Mouse (Mus musculus) limb, embryonic 12.5 days (tissue): ENCODE measurements at regions not wholly inside any gene's neighbourhood (a gene's known extent, or its start where the extent isn't known, plus 50 kb on each side); places are given as distances from the start of the nearest gene placed in this dataset.

Experiments
- ATAC-seq: fragments of 200-750 bp; cut with Nextera tagmentation; 2 replicates; pipeline ENCODE4 v1.8.0; 2017; ENCODE audit warnings: low read depth, moderate TSS enrichment; ENCODE audit not compliant: insufficient number of reproducible peaks, insufficient read depth, low FRiP score, low TSS enrichment
- H3K27ac ChIP-seq: fragments of 300-500 bp; sonication (generic); 2 replicates; pipeline ENCODE4 v1.5.1; 2016; ENCODE audit warnings: mild to moderate bottlenecking, moderate library complexity
- H3K27me3 ChIP-seq: fragments of 300-500 bp; sonication (generic); 2 replicates; pipeline ENCODE4 v1.6.1; 2016; ENCODE audit warnings: mild to moderate bottlenecking, moderate library complexity
- H3K36me3 ChIP-seq: fragments of 300-500 bp; sonication (generic); 2 replicates; pipeline ENCODE4 v1.6.1; 2016; ENCODE audit warnings: mild to moderate bottlenecking, moderate library complexity
- H3K4me1 ChIP-seq: fragments of 300-500 bp; sonication (generic); replicated peaks from 2 replicates; pipeline ENCODE4 v1.6.1; 2016
- H3K4me2 ChIP-seq: fragments of 300-500 bp; sonication (generic); 2 replicates; pipeline ENCODE4 v1.6.1; 2016; ENCODE audit warnings: mild to moderate bottlenecking, moderate library complexity
- H3K4me3 ChIP-seq: fragments of 300-500 bp; sonication (generic); replicated peaks from 2 replicates; pipeline ENCODE4 v1.5.1; 2016; ENCODE audit warnings: mild to moderate bottlenecking
- H3K9ac ChIP-seq: fragments of 300-500 bp; sonication (generic); replicated peaks from 2 replicates; pipeline ENCODE4 v1.6.1; 2016; ENCODE audit warnings: mild to moderate bottlenecking, moderate library complexity
- H3K9me3 ChIP-seq: fragments of 300-500 bp; sonication (generic); 2 replicates; pipeline ENCODE4 v1.6.1; 2016; ENCODE audit warnings: mild to moderate bottlenecking, moderate library complexity
- WGBS: fragments of 180-500 bp; shearing (Covaris S2); methylation state at CpG from one replicate; pipeline ENCODE4 v1.1.7; 2016; 5-methylcytosine and 5-hydroxymethylcytosine counted together

GRCm38 (mm10) chr4:152975012-152975675 lies 497.5 kb upstream of the Kcnab2 start:
- Histone ChIP-seq H3K4me2 (no peak overlapping the region), H3K4me1 (no peaks in the 10 kb centered on the region), H3K27ac (no peak overlapping the region), H3K27me3 (no peaks in the 10 kb centered on the region), H3K9ac (no peak overlapping the region), H3K36me3 (no peaks in the 10 kb centered on the region), H3K4me3 (no peak overlapping the region), H3K9me3 (no peaks in the 10 kb centered on the region)
- ATAC-seq, result no peak
- WGBS, result 73% methylated on average over 8 of the region's 8 CpGs

- H3K36me3 ChIP-seq, result no peaks in the 10 kb centered on the region
- no peak overlapping the region for H3K4me3 ChIP-seq
- no peak overlapping the region for H3K9ac ChIP-seq
- H3K4me1 ChIP-seq, result no peaks in the 10 kb centered on the region
- no peak for ATAC-seq
- no peak overlapping the region for H3K27ac ChIP-seq
- WGBS, result 73% methylated on average over 6 of the region's 6 CpGs
- peaks cover 7% of the 10 kb centered on the region; the same call in 1 of the 2 replicates for H3K9me3 ChIP-seq
- H3K4me2 ChIP-seq, result no peak overlapping the region
- peaks cover 6% of the 10 kb centered on the region; the same call in 1 of the 2 replicates for H3K27me3 ChIP-seq
Observed at GRCm38 (mm10) chr4:152963001-152963400, 485.3 kb upstream of the Kcnab2 start.

GRCm38 (mm10) chr4:152962165-152962564 lies 484.5 kb upstream of the Kcnab2 start:
- peaks cover 6% of the 10 kb centered on the region; the same call in 1 of the 2 replicates for H3K27me3 ChIP-seq
- no peak for ATAC-seq
- peaks cover 7% of the 10 kb centered on the region; the same call in 1 of the 2 replicates for H3K9me3 ChIP-seq
- no peak overlapping the region for H3K9ac ChIP-seq
- no peak overlapping the region for H3K4me2 ChIP-seq
- H3K4me1 ChIP-seq, result no peaks in the 10 kb centered on the region
- no peaks in the 10 kb centered on the region for H3K36me3 ChIP-seq
- H3K4me3 ChIP-seq, result no peak overlapping the region
- no peak overlapping the region for H3K27ac ChIP-seq

GRCm38 (mm10) chr4:152961677-152962076 lies 484.0 kb upstream of the Kcnab2 start:
- ATAC-seq, result no peak
- 87% methylated on average over 4 of the region's 4 CpGs for WGBS

GRCm38 (mm10) chr4:152959627-152960230 lies 482.1 kb upstream of the Kcnab2 start:
- H3K4me3 ChIP-seq, result no peak overlapping the region

More at GRCm38 (mm10) chr4:152961677-152962076, 484.0 kb upstream of the Kcnab2 start:
- peaks cover 7% of the 10 kb centered on the region; the same call in 1 of the 2 replicates for H3K9me3 ChIP-seq
- H3K36me3 ChIP-seq, result no peaks in the 10 kb centered on the region
- no peak overlapping the region for H3K9ac ChIP-seq
- H3K4me1 ChIP-seq, result no peaks in the 10 kb centered on the region
- H3K27ac ChIP-seq, result no peak overlapping the region
- peaks cover 6% of the 10 kb centered on the region; the same call in 1 of the 2 replicates for H3K27me3 ChIP-seq
- no peak overlapping the region for H3K4me2 ChIP-seq
- H3K4me3 ChIP-seq, result no peak overlapping the region

GRCm38 (mm10) chr4:152953237-152953974 lies 475.7 kb upstream of the Kcnab2 start:
- no peaks in the 10 kb centered on the region for H3K36me3 ChIP-seq
- no peak overlapping the region for H3K9ac ChIP-seq
- no peak overlapping the region for H3K4me2 ChIP-seq
- peaks cover 4% of the 10 kb centered on the region for H3K27me3 ChIP-seq
- H3K4me3 ChIP-seq, result no peak overlapping the region
- H3K4me1 ChIP-seq, result peaks cover 16% of the 10 kb centered on the region
- ATAC-seq, result no peak
- H3K9me3 ChIP-seq, result no peaks in the 10 kb centered on the region
- WGBS, result 37% methylated on average over 15 of the region's 15 CpGs
- H3K27ac ChIP-seq, result no peak overlapping the region

More at GRCm38 (mm10) chr4:152959627-152960230, 482.1 kb upstream of the Kcnab2 start:
- WGBS, result 56% methylated on average over 12 of the region's 12 CpGs
- Histone ChIP-seq H3K27me3 (peaks cover 9% of the 10 kb centered on the region), H3K4me2 (no peak overlapping the region), H3K36me3 (no peaks in the 10 kb centered on the region), H3K9me3 (peaks cover 7% of the 10 kb centered on the region; the same call in 1 of the 2 replicates), H3K9ac (no peak overlapping the region), H3K4me1 (no peaks in the 10 kb centered on the region), H3K27ac (no peak overlapping the region)
- no peak for ATAC-seq

- H3K36me3 ChIP-seq, result no peaks in the 10 kb centered on the region
- peaks cover 4% of the 10 kb centered on the region; the same call in 1 of the 2 replicates for H3K9me3 ChIP-seq
- H3K4me1 ChIP-seq, result peaks cover 13% of the 10 kb centered on the region
- no peak for ATAC-seq
- no peak overlapping the region for H3K4me3 ChIP-seq
- no peak overlapping the region for H3K27ac ChIP-seq
- H3K9ac ChIP-seq, result no peak overlapping the region
- H3K4me2 ChIP-seq, result no peak overlapping the region
- WGBS, result 68% methylated on average over 7 of the region's 7 CpGs
- no peaks in the 10 kb centered on the region; the same call in 1 of the 2 replicates for H3K27me3 ChIP-seq
Observed at GRCm38 (mm10) chr4:152948956-152949355, 471.3 kb upstream of the Kcnab2 start.

- no peak overlapping the region for H3K4me2 ChIP-seq
- no peak overlapping the region for H3K4me3 ChIP-seq
- 92% methylated on average over 8 of the region's 8 CpGs for WGBS
- no peak overlapping the region for H3K27ac ChIP-seq
- no peaks in the 10 kb centered on the region for H3K36me3 ChIP-seq
- no peak for ATAC-seq
- H3K4me1 ChIP-seq, result no peaks in the 10 kb centered on the region
- no peak overlapping the region for H3K9ac ChIP-seq
- no peaks in the 10 kb centered on the region for H3K27me3 ChIP-seq
- H3K9me3 ChIP-seq, result peaks cover 4% of the 10 kb centered on the region; the same call in 1 of the 2 replicates
Observed at GRCm38 (mm10) chr4:152941159-152941558, 463.5 kb upstream of the Kcnab2 start.

- no peak overlapping the region for H3K4me3 ChIP-seq
- no peak overlapping the region for H3K4me2 ChIP-seq
- no peak overlapping the region for H3K9ac ChIP-seq
- H3K27ac ChIP-seq, result no peak overlapping the region
- no peaks in the 10 kb centered on the region for H3K36me3 ChIP-seq
- H3K9me3 ChIP-seq, result no peaks in the 10 kb centered on the region
- no peaks in the 10 kb centered on the region for H3K4me1 ChIP-seq
- no peaks in the 10 kb centered on the region for H3K27me3 ChIP-seq
- 64% methylated on average over 2 of the region's 2 CpGs for WGBS
- ATAC-seq, result no peak
Observed at GRCm38 (mm10) chr4:152936614-152937013, 458.9 kb upstream of the Kcnab2 start.

GRCm38 (mm10) chr4:152935484-152935883 lies 457.8 kb upstream of the Kcnab2 start:
- WGBS, result 84% methylated on average over 3 of the region's 3 CpGs
- no peaks in the 10 kb centered on the region for H3K27me3 ChIP-seq
- no peak for ATAC-seq

GRCm38 (mm10) chr4:152928422-152928985 lies 450.8 kb upstream of the Kcnab2 start:
- Histone ChIP-seq H3K4me2 (no peak overlapping the region), H3K27ac (no peak overlapping the region), H3K9me3 (0 out of 2 replicates have a peak, but pooled peaks cover 3% of the 10 kb centered on the region), H3K4me1 (peaks cover 14% of the 10 kb centered on the region), H3K4me3 (no peak overlapping the region), H3K27me3 (peaks cover 7% of the 10 kb centered on the region; the same call in 1 of the 2 replicates), H3K36me3 (no peaks in the 10 kb centered on the region), H3K9ac (no peak overlapping the region)
- ATAC-seq, result no peak
- WGBS, result 52% methylated on average over 5 of the region's 5 CpGs

More at GRCm38 (mm10) chr4:152935484-152935883, 457.8 kb upstream of the Kcnab2 start:
- Histone ChIP-seq H3K27ac (no peak overlapping the region), H3K4me2 (no peak overlapping the region), H3K4me3 (no peak overlapping the region), H3K9me3 (no peaks in the 10 kb centered on the region), H3K4me1 (no peaks in the 10 kb centered on the region), H3K9ac (no peak overlapping the region), H3K36me3 (no peaks in the 10 kb centered on the region)
